Mouse (Mus musculus): Measurements from ENCODE around the gene Rpgrip1. TPM values are rescaled to one million over a fixed set of nuclear protein-coding genes. Genes with fewer than 3 reads are reported as not detected.
"Not testable (repeated sequence)": the region's sequence is repeated elsewhere in the genome, so short reads cannot be mapped to it uniquely, and the experiment has no call there.

The Rpgrip1 gene
- polyA plus RNA-seq, 1 experiment from 2014 or later: 32.6 TPM

DNA sequence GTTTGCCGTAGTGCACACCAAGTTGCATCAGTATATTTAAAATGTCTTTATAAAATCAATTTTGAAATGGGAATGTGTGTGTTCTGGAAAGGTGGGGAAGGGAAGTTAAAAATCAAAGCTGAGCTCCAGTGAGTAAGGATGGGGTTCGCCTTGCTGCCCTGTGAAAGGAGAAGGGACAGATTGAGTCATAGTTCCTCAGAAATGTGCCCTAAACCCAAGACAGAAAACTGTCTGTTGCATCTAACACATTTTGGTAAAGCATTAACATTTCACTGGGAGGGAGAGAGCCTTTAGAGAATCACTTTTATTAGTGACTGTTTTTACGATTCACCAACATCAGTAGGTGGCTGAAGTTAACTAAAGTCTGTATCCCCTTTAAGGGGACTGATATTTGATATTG lies 12.1 kb upstream of the Rpgrip1 start:
- not testable (repeated sequence) for H3K27me3 ChIP-seq (ENCODE audit: control insufficient read depth, insufficient read depth, low read length); H3K9me3 ChIP-seq (ENCODE audit: control insufficient read depth, low read length); H3K4me2 ChIP-seq (ENCODE audit: low read length); ATAC-seq (ENCODE audit: insufficient number of reproducible peaks, insufficient read depth, low FRiP score, low read depth); H3K27ac ChIP-seq (replicated peaks in 1 of 2; ENCODE audit: control insufficient read depth in 1 of 2, insufficient read depth in 1 of 2, low read depth in 2 of 2, low read length in 2 of 2); H3K4me3 ChIP-seq (ENCODE audit: control insufficient read depth in 1 of 2, insufficient read depth in 1 of 2, low read depth in 1 of 2, low read length in 2 of 2); H3K9ac ChIP-seq (ENCODE audit: low read length)
- Histone ChIP-seq H3K4me1 (ENCODE audit: control insufficient read depth in 2 of 2, insufficient read depth in 2 of 2, low read length in 2 of 2) (peaks cover 2 to 33% of the 10 kb centered on the region in 2 experiments; a peak in 2 of 4 replicates), H3K36me3 (ENCODE audit: control insufficient read depth, insufficient read depth, low read length) (peaks cover 50% of the 10 kb centered on the region)
- WGBS: 77% methylated on average over 3 of the region's 3 CpGs

DNA sequence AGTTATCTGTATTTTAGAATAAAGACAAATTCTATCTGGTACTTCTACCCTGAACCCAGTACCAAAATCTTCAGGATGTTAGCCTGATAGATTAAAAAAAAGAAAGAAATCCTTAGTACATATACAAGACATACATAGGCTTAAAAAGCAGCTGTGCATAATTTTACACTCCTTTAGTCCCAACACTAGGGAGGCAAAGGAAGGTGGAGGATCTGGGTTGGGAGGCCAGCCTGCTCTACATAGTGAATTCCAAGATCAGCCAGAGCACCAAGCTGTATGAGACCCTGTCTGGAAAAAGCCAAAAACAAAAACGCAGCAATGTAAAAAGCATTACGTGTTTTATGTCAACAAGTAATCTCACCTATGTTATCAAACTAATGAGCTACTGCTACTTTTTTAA lies 10.9 kb upstream of the Rpgrip1 start:
- Histone ChIP-seq H3K36me3 (ENCODE audit: control insufficient read depth, insufficient read depth, low read length) (peaks cover 46% of the 10 kb centered on the region), H3K27me3 (ENCODE audit: control insufficient read depth, insufficient read depth, low read length) (no peaks in the 10 kb centered on the region), H3K4me1 (ENCODE audit: control insufficient read depth in 2 of 2, insufficient read depth in 2 of 2, low read length in 2 of 2) (peaks cover 2 to 33% of the 10 kb centered on the region in 2 experiments; a peak in 2 of 4 replicates), H3K27ac (replicated peaks in 1 of 2; ENCODE audit: control insufficient read depth in 1 of 2, insufficient read depth in 1 of 2, low read depth in 2 of 2, low read length in 2 of 2) (no peak overlapping the region), H3K4me2 (ENCODE audit: low read length) (peak overlapping the region; percentile 86; the same call in 1 of the 2 replicates), H3K4me3 (ENCODE audit: control insufficient read depth in 1 of 2, insufficient read depth in 1 of 2, low read depth in 1 of 2, low read length in 2 of 2) (no peak overlapping the region), H3K9me3 (ENCODE audit: control insufficient read depth, low read length) (no peaks in the 10 kb centered on the region), H3K9ac (ENCODE audit: low read length) (no peak overlapping the region)
- ATAC-seq (ENCODE audit: insufficient number of reproducible peaks, insufficient read depth, low FRiP score, low read depth): no peak
- WGBS: 65% methylated on average over 2 of the region's 2 CpGs

DNA sequence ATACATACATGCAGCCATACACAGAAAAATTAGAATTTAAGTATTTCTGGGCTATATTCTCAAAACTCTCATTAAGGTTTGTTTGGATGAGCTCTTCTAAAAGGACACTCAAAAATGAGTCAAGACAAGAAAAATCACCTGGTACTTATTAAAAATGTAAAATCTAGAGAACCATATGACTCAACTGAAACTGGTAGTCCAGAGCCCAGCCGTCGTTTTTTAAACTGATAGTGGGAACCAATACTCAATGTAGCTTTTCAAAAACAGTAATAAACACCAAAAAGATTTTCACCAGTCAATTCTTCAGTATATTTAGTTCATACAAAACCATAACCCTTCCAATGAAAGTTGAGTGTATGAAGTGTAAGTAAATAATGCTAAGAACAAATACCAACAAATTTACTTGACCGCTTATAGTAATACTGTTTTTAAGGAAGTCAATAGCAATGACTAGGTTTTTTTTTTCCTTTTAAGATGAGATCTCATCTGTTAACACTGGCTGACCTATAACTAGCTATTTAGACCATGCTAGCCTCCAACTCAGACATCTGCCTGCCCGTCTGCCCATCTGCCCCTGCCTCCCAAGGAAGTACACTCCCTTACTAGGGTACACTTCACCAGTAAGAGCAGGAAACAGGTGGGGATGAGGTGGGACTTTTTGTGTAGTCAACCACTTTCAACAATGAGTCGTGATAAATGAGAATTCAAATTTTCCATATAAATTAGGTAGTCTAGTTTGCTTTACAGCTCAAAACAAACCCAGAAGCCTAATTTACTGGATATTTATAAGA lies 10.1 kb upstream of the Rpgrip1 start:
- Histone ChIP-seq H3K4me1 (ENCODE audit: control insufficient read depth in 2 of 2, insufficient read depth in 2 of 2, low read length in 2 of 2) (peaks cover 2 to 33% of the 10 kb centered on the region in 2 experiments; a peak in 2 of 4 replicates), H3K36me3 (ENCODE audit: control insufficient read depth, insufficient read depth, low read length) (peaks cover 39% of the 10 kb centered on the region), H3K27me3 (ENCODE audit: control insufficient read depth, insufficient read depth, low read length) (no peaks in the 10 kb centered on the region), H3K4me2 (ENCODE audit: low read length) (peak overlapping the region; percentile 86), H3K27ac (replicated peaks in 1 of 2; ENCODE audit: control insufficient read depth in 1 of 2, insufficient read depth in 1 of 2, low read depth in 2 of 2, low read length in 2 of 2) (no peak overlapping the region), H3K9me3 (ENCODE audit: control insufficient read depth, low read length) (no peaks in the 10 kb centered on the region), H3K4me3 (ENCODE audit: control insufficient read depth in 1 of 2, insufficient read depth in 1 of 2, low read depth in 1 of 2, low read length in 2 of 2) (no peak overlapping the region), H3K9ac (ENCODE audit: low read length) (no peak overlapping the region)
- no peak for ATAC-seq (ENCODE audit: insufficient number of reproducible peaks, insufficient read depth, low FRiP score, low read depth)
- 55% methylated on average over 5 of the region's 5 CpGs for WGBS

DNA sequence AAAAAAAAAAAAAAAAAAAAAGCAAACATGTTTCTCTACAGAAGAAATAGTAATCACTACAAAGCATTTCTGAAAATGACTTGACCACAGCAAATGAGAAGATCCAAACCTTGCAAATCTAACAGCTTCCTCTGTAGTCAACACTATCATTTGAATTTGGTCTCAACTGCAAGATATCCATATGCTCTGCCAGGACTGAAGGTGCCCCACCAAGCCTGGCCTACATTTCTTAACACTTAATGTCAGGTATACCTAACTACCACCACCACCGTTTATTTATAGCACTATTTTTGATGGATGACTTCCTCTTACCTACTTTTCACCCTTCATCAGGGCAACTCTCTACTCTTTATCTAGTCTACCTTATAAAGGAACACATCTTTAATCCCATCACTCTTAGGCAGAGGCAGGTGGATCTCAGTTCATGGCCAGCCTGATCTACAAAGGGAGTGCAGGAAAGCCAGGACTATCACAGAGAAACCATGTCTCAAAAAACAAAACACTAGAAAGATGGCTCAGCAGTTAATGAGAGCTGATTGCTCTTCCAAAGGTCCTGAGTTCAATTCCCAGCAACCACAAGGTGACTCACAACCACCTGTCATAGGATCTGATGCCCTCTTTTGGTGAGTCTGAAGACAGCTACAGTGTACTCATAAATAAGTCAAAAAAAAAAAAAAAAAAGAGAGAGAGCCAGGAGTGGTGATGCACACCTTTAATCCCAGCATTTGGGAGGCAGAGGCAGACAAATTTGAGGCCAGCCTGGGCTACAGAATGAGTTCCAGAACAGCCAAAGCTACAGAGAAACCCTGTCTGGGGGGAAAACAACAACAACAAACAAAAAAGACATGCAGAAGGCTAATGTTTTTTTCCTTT lies 9.0 kb upstream of the Rpgrip1 start:
- Histone ChIP-seq H3K9ac (ENCODE audit: low read length) (0 out of 2 replicates have a peak overlapping the region, but pooled peaks have one; percentile 25), H3K4me3 (ENCODE audit: control insufficient read depth in 1 of 2, insufficient read depth in 1 of 2, low read depth in 1 of 2, low read length in 2 of 2) (peak overlapping the region in 1 of 2 experiments; percentile 91; a peak in 2 of 4 replicates), H3K4me1 (ENCODE audit: control insufficient read depth in 2 of 2, insufficient read depth in 2 of 2, low read length in 2 of 2) (peaks cover 4 to 40% of the 10 kb centered on the region in 2 experiments), H3K36me3 (ENCODE audit: control insufficient read depth, insufficient read depth, low read length) (peaks cover 28% of the 10 kb centered on the region), H3K9me3 (ENCODE audit: control insufficient read depth, low read length) (no peaks in the 10 kb centered on the region), H3K27me3 (ENCODE audit: control insufficient read depth, insufficient read depth, low read length) (no peaks in the 10 kb centered on the region), H3K27ac (replicated peaks in 1 of 2; ENCODE audit: control insufficient read depth in 1 of 2, insufficient read depth in 1 of 2, low read depth in 2 of 2, low read length in 2 of 2) (no peak overlapping the region), H3K4me2 (ENCODE audit: low read length) (peak overlapping the region; percentile 86)
- ATAC-seq (ENCODE audit: insufficient number of reproducible peaks, insufficient read depth, low FRiP score, low read depth): no peak
- 71% methylated on average over 1 of the region's 1 CpGs for WGBS

DNA sequence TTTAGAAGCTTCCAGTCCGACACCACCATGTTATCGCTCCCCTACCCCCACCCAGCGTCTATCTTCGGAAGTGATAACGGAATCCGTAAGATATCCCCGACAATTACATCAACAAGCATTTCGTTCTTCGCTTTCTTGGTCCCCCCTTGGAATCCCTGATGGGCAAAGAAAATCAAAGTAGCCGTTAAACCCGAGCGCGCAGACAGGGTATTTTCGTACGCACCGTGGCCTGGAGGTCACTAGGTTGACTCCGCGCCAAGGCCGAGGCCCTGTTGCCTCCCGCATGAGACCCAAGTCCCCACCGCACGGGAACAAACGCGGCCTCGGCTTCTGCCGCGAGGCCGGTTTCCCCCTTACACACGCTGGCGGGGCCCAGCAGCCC lies 7.0 kb upstream of the Rpgrip1 start:
- Histone ChIP-seq H3K4me2 (ENCODE audit: low read length) (peak overlapping the region; percentile 86), H3K9ac (ENCODE audit: low read length) (peak overlapping the region; percentile 100), H3K36me3 (ENCODE audit: control insufficient read depth, insufficient read depth, low read length) (peaks cover 20% of the 10 kb centered on the region), H3K4me1 (ENCODE audit: control insufficient read depth in 2 of 2, insufficient read depth in 2 of 2, low read length in 2 of 2) (peaks cover 10 to 44% of the 10 kb centered on the region in 2 experiments), H3K27me3 (ENCODE audit: control insufficient read depth, insufficient read depth, low read length) (no peaks in the 10 kb centered on the region), H3K9me3 (ENCODE audit: control insufficient read depth, low read length) (no peaks in the 10 kb centered on the region), H3K4me3 (ENCODE audit: control insufficient read depth in 1 of 2, insufficient read depth in 1 of 2, low read depth in 1 of 2, low read length in 2 of 2) (peak overlapping the region; percentile 91 to 96), H3K27ac (replicated peaks in 1 of 2; ENCODE audit: control insufficient read depth in 1 of 2, insufficient read depth in 1 of 2, low read depth in 2 of 2, low read length in 2 of 2) (peak overlapping the region; percentile 96 to 98)
- ATAC-seq (ENCODE audit: insufficient number of reproducible peaks, insufficient read depth, low FRiP score, low read depth): peak; percentile 16
- WGBS: under 1% methylated on average over 30 of the region's 30 CpGs

DNA sequence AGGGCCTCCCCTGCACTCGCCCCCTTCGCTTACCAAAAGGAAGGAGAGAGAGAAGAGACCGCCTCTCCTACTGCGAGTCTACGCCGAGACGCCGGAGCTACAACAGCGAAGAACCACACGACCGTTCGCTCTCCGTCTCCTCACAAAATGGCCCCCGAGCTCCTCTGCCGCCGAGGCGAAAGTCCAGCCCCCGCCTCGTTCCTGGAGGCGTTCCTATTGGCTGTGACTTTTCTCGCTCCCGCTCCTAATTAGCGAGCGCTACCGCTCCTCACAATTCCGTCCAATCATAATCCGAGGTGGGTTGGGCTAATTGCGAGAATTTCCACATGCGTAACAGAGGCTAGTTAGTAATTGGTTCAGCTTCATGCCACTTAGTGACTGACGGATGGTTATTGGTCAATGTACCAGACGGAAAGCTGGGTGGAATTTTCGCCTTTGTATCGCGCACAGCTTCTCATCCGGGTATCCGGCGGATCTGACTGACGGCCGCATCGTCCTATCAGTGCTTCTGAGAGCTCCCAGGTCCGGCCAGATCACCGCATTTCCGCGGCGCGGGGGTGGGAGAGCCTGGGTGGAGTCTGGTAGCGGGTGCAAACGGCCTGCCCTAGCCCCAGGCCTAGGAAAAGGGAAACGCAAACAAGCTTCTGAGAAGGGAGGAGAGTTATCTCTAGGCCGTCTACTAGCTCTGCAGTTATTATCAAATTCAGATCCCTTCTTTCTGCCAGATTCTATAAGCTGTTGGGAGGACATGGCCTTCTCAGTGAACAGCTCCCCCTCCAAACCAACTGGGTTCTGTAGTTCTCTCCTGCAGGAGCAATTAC lies 6.4 kb upstream of the Rpgrip1 start, which contains the start of gene Hnrnpc:
Hnrnpc (minus strand) TSS at position 173 of the 821 bp plus-strand sequence.
- peak; percentile 98 for ATAC-seq (ENCODE audit: insufficient number of reproducible peaks, insufficient read depth, low FRiP score, low read depth)
- Histone ChIP-seq H3K36me3 (ENCODE audit: control insufficient read depth, insufficient read depth, low read length) (peaks cover 20% of the 10 kb centered on the region), H3K4me1 (ENCODE audit: control insufficient read depth in 2 of 2, insufficient read depth in 2 of 2, low read length in 2 of 2) (peaks cover 10 to 39% of the 10 kb centered on the region in 2 experiments), H3K9ac (ENCODE audit: low read length) (peak within 1 kb of the TSS; percentile 100), H3K27me3 (ENCODE audit: control insufficient read depth, insufficient read depth, low read length) (no peaks in the 10 kb centered on the region), H3K27ac (replicated peaks in 1 of 2; ENCODE audit: control insufficient read depth in 1 of 2, insufficient read depth in 1 of 2, low read depth in 2 of 2, low read length in 2 of 2) (peak within 1 kb of the TSS; percentile 96 to 98), H3K9me3 (ENCODE audit: control insufficient read depth, low read length) (no peaks in the 10 kb centered on the region), H3K4me3 (ENCODE audit: control insufficient read depth in 1 of 2, insufficient read depth in 1 of 2, low read depth in 1 of 2, low read length in 2 of 2) (peak within 1 kb of the TSS; percentile 91 to 96), H3K4me2 (ENCODE audit: low read length) (peak within 1 kb of the TSS; percentile 86)
- 2% methylated on average over 50 of the region's 50 CpGs for WGBS
